Mouse (Mus musculus) kidney, adult 2 months (tissue): Measurements from ENCODE around the gene Chia1. TPM values are rescaled to one million over a fixed set of nuclear protein-coding genes. Genes with fewer than 3 reads are reported as not detected.

Experiments used
- DNase-seq: peaks from one replicate; pipeline ENCODE4 v3.0.0; 2021
- H3K27ac ChIP-seq: fragments of 200-500 bp; 2 replicates; pipeline ENCODE4 v1.5.1; 2012; ENCODE audit warnings: low read depth, low read length, control low read depth, inconsistent platforms; ENCODE audit not compliant: insufficient read depth
- H3K27me3 ChIP-seq: fragments of 200-500 bp; replicated peaks from 2 replicates; pipeline ENCODE4 v1.6.1; 2012; ENCODE audit warnings: mild to moderate bottlenecking, moderate library complexity, low read length, inconsistent platforms; ENCODE audit not compliant: control insufficient read depth, insufficient read depth
- H3K36me3 ChIP-seq: fragments of 200-500 bp; 2 replicates; pipeline ENCODE4 v1.6.1; 2012; ENCODE audit warnings: mild to moderate bottlenecking, moderate library complexity, low read length, inconsistent platforms; ENCODE audit not compliant: control insufficient read depth, insufficient read depth
- H3K4me1 ChIP-seq: fragments of 200-500 bp; 2 replicates; pipeline ENCODE4 v1.6.1; 2011; ENCODE audit warnings: low read length; ENCODE audit not compliant: control insufficient read depth, insufficient read depth
- H3K4me3 ChIP-seq: fragments of 200-500 bp; 2 replicates; pipeline ENCODE4 v1.5.1; 2011; ENCODE audit warnings: mild to moderate bottlenecking, low read depth, low read length, control low read depth; ENCODE audit not compliant: insufficient read depth
- CTCF ChIP-seq: fragments of 200-500 bp; conservative IDR thresholded peaks from 2 replicates; pipeline ENCODE4 v1.5.1; 2011; ENCODE audit warnings: low read depth, mild to moderate bottlenecking, control low read depth, low read length, moderate library complexity, mixed read lengths; ENCODE audit not compliant: insufficient read depth, insufficient read length
- POLR2A ChIP-seq: fragments of 200-500 bp; IDR thresholded peaks from one replicate; pipeline ENCODE4 v1.6.1; 2011; ENCODE audit warnings: low read depth, low read length, control low read depth
- WGBS: fragments of 180-500 bp; shearing (Covaris S2); methylation state at CpG from one replicate; pipeline ENCODE4 v1.1.7; 2018; 5-methylcytosine and 5-hydroxymethylcytosine counted together
- polyA plus RNA-seq: library from polyadenylated mRNA; depleted of rRNA; stranded (reverse); fragments of >200 nt; gene quantifications from 2 replicates; pipeline ENCODE4 v1.2.3, GENCODE M21; 2012; rRNA removed

Gene Chia1
- polyA plus RNA-seq, 1 experiment, result 0.11 TPM

GRCm38 (mm10) chr3:106177509-106178189 lies 64.6 kb downstream of the Chia1 start:
- Histone ChIP-seq H3K27ac (no peak overlapping the region), H3K4me1 (no peaks in the 10 kb centered on the region), H3K36me3 (no peaks in the 10 kb centered on the region), H3K4me3 (no peak overlapping the region), H3K27me3 (no peaks in the 10 kb centered on the region)
- TF ChIP-seq CTCF (no peak), POLR2A (no peak)
- WGBS, result 86% methylated on average over 13 of the region's 13 CpGs
- no peak for DNase-seq

Other genes starting within 250 kb of the Chia1 start
- 0.19 and 0.20 TPM in 2 replicates for gene Adora3, start 242.4 kb upstream of the Chia1 start, polyA plus RNA-seq
- gene Tmigd3, start 242.3 kb upstream of the Chia1 start, polyA plus RNA-seq, result 0.28 TPM in 1 of 2 replicates, not detected in the other
- gene I830077J02Rik, start 180.6 kb upstream of the Chia1 start, polyA plus RNA-seq, result 0.57 and 1.4 TPM in 2 replicates
- 28.6 and 36.4 TPM in 2 replicates for gene Wdr77, start 153.9 kb upstream of the Chia1 start, polyA plus RNA-seq
- 273 and 327 TPM in 2 replicates for gene Atp5f1, start 153.1 kb upstream of the Chia1 start, polyA plus RNA-seq
- 0.69 and 0.72 TPM in 2 replicates for gene Ovgp1, start 139.5 kb upstream of the Chia1 start, polyA plus RNA-seq
- not detected in 2 replicates for gene Pifo, start 98.6 kb upstream of the Chia1 start, polyA plus RNA-seq
- gene Chil5, start 80.4 kb upstream of the Chia1 start, polyA plus RNA-seq, result 0.08 TPM in 1 of 2 replicates, not detected in the other
- 0.14 and 0.16 TPM in 2 replicates for gene Chil3, start 54.3 kb downstream of the Chia1 start, polyA plus RNA-seq
- 0.19 TPM in 1 of 2 replicates, not detected in the other for gene Chil4, start 106.3 kb downstream of the Chia1 start, polyA plus RNA-seq